In genomic region chr15:69766743-69767142, GRCm38 (mm10) we compare ENCODE assay signal across 11 mouse cellular contexts.
"Had no signal": no experiment of that assay in that cellular context is flagged by ENCODE, and none has a peak within 500 bp of the region (broad histone marks: within the 10 kb centered on the region; RNA-seq: fewer than 3 reads in every experiment).

No protein-coding gene starts in this region.

- DNase-seq: liver, postnatal 0 days; lung, adult 2 months; lung, postnatal 4 days; midbrain, embryonic 14.5 days; retina, postnatal 1 day; right cerebral cortex, postnatal 25 days; right cerebral cortex, postnatal 4 days; spleen, adult 18-20 months; thymus, adult 2 months; thymus, postnatal 25 days; thymus, postnatal 4 days had no signal
